Mouse (Mus musculus) urinary bladder, postnatal 14 days (tissue): ENCODE results near the gene Ceacam16.

Experiments
- DNase-seq: peaks from one replicate; pipeline ENCODE4 v3.0.0; 2021; ENCODE audit warnings: low spot score

Ceacam16 gene

GRCm38 (mm10) chr7:19816224-19816771 lies 44.8 kb downstream of the Ceacam16 start:
- peak; percentile 93 for DNase-seq

- no peak for DNase-seq
These were observed 45.5 kb downstream of the Ceacam16 start for GRCm38 (mm10) chr7:19815296-19816223.

- DNase-seq, result no peak
These were observed 47.4 kb downstream of the Ceacam16 start for GRCm38 (mm10) chr7:19813579-19814122.

- DNase-seq, result no peak
These were observed 47.9 kb downstream of the Ceacam16 start for GRCm38 (mm10) chr7:19813161-19813560.

- no peak for DNase-seq
These were observed 50.0 kb downstream of the Ceacam16 start for GRCm38 (mm10) chr7:19811114-19811513.

GRCm38 (mm10) chr7:19809369-19809768 lies 51.7 kb downstream of the Ceacam16 start:
- no peak for DNase-seq

- no peak for DNase-seq
These were observed 54.6 kb downstream of the Ceacam16 start for GRCm38 (mm10) chr7:19806356-19806969.

GRCm38 (mm10) chr7:19802995-19803394 lies 58.1 kb downstream of the Ceacam16 start:
- DNase-seq, result peak; percentile 78
